ENCODE assay signal across 8 mouse cellular contexts in genomic region chr11:44518281-44519095, GRCm38 (mm10). TPM values are rescaled to one million over a fixed set of nuclear protein-coding genes. Genes with fewer than 3 reads are reported as not detected.
DNase-seq lines count a peak whose midpoint lies in the region; ATAC-seq and TF ChIP-seq lines count a peak whose summit lies in the region.

Rnf145 (plus strand) TSS chr11:44518964.

- TF ChIP-seq EP300 in stomach, postnatal 0 days (optimal IDR thresholded peaks at IDR 0.05) = no peak

- TF ChIP-seq POLR2A in brain, embryonic 14.5 days (IDR thresholded peaks at IDR 0.05; ENCODE audit: borderline replicate concordance, extremely low read depth, insufficient read depth, insufficient read length, poor library complexity, severe bottlenecking) = peak; percentile 96

- H3K27ac ChIP-seq in forebrain, embryonic 11.5 days (ENCODE audit: low read depth, low read length) = peak within 1 kb of the TSS; percentile 90
- H3K27ac ChIP-seq in heart, embryonic 15.5 days = peak within 1 kb of the TSS; percentile 97
- H3K27ac ChIP-seq in liver, embryonic 13.5 days = peak within 1 kb of the TSS; percentile 99
- peak within 1 kb of the TSS; percentile 87 for H3K27ac ChIP-seq in neural tube, embryonic 12.5 days
- peak within 1 kb of the TSS; percentile 93 for H3K27ac ChIP-seq in stomach, postnatal 0 days (replicated peaks)

- H3K36me3 ChIP-seq in forebrain, embryonic 11.5 days (ENCODE audit: control insufficient read depth, insufficient read depth, low read length) = no peaks in the 10 kb centered on the region
- no peaks in the 10 kb centered on the region for H3K36me3 ChIP-seq in heart, embryonic 15.5 days
- H3K36me3 ChIP-seq in liver, embryonic 13.5 days = peaks cover 8% of the 10 kb centered on the region
- H3K36me3 ChIP-seq in neural tube, embryonic 12.5 days = no peaks in the 10 kb centered on the region
- H3K36me3 ChIP-seq in stomach, postnatal 0 days (ENCODE audit: control insufficient read depth, insufficient read depth, low read length) = no peaks in the 10 kb centered on the region

- H3K4me2 ChIP-seq in forebrain, embryonic 11.5 days (ENCODE audit: low read depth, low read length, severe bottlenecking) = peak within 1 kb of the TSS; percentile 90
- H3K4me2 ChIP-seq in heart, embryonic 15.5 days = peak within 1 kb of the TSS; percentile 97
- peak within 1 kb of the TSS; percentile 94 for H3K4me2 ChIP-seq in liver, embryonic 13.5 days
- peak within 1 kb of the TSS; percentile 86 for H3K4me2 ChIP-seq in neural tube, embryonic 12.5 days (replicated peaks)
- peak within 1 kb of the TSS; percentile 78 for H3K4me2 ChIP-seq in stomach, postnatal 0 days (replicated peaks; ENCODE audit: low read depth)

- peak within 1 kb of the TSS; percentile 95 for H3K4me3 ChIP-seq in forebrain, embryonic 11.5 days (ENCODE audit: low read depth, low read length)
- H3K4me3 ChIP-seq in heart, embryonic 15.5 days = peak within 1 kb of the TSS; percentile 100
- H3K4me3 ChIP-seq in liver, embryonic 13.5 days (replicated peaks) = peak within 1 kb of the TSS; percentile 98
- H3K4me3 ChIP-seq in neural tube, embryonic 12.5 days = peak within 1 kb of the TSS; percentile 98
- H3K4me3 ChIP-seq in stomach, postnatal 0 days (ENCODE audit: low read depth, low read length) = peak within 1 kb of the TSS; percentile 95

- no peaks in the 10 kb centered on the region for H3K27me3 ChIP-seq in forebrain, embryonic 11.5 days (ENCODE audit: control insufficient read depth, insufficient read depth, low read length)
- no peaks in the 10 kb centered on the region for H3K27me3 ChIP-seq in heart, embryonic 15.5 days
- no peaks in the 10 kb centered on the region for H3K27me3 ChIP-seq in liver, embryonic 13.5 days
- H3K27me3 ChIP-seq in neural tube, embryonic 12.5 days (replicated peaks) = no peaks in the 10 kb centered on the region
- no peaks in the 10 kb centered on the region for H3K27me3 ChIP-seq in stomach, postnatal 0 days (ENCODE audit: control insufficient read depth, insufficient read depth, low read length)

- 0 out of 2 replicates have a peak, but pooled peaks cover 3% of the 10 kb centered on the region for H3K4me1 ChIP-seq in forebrain, embryonic 11.5 days (replicated peaks; ENCODE audit: control insufficient read depth, insufficient read depth, low read length)
- H3K4me1 ChIP-seq in heart, embryonic 15.5 days (replicated peaks) = peaks cover 22% of the 10 kb centered on the region
- H3K4me1 ChIP-seq in liver, embryonic 13.5 days (replicated peaks) = peaks cover 73% of the 10 kb centered on the region
- H3K4me1 ChIP-seq in neural tube, embryonic 12.5 days = peaks cover 16% of the 10 kb centered on the region
- H3K4me1 ChIP-seq in stomach, postnatal 0 days (replicated peaks; ENCODE audit: control insufficient read depth, insufficient read depth) = 0 out of 2 replicates have a peak, but pooled peaks cover 4% of the 10 kb centered on the region

- TF ChIP-seq CTCF in brain, embryonic 14.5 days (IDR thresholded peaks at IDR 0.05; ENCODE audit: borderline replicate concordance, extremely low read depth, insufficient read depth, insufficient read length) = no peak
- no peak for TF ChIP-seq CTCF in stomach, postnatal 0 days (IDR thresholded peaks at IDR 0.05; ENCODE audit: low read depth)

- WGBS in forebrain, embryonic 11.5 days = 1% methylated on average over 65 of the region's 70 CpGs
- 1% methylated on average over 69 of the region's 70 CpGs for whole genome bisulfite sequencing in heart, embryonic 15.5 days
- under 1% methylated on average over 70 of the region's 70 CpGs for WGBS in liver, embryonic 13.5 days (ENCODE audit: insufficient replicate concordance)
- under 1% methylated on average over 70 of the region's 70 CpGs for WGBS in neural tube, embryonic 12.5 days
- WGBS in stomach, postnatal 0 days = under 1% methylated on average over 48 of the region's 70 CpGs

- ATAC-seq in CD4-positive, CD25-positive, alpha-beta regulatory T cell, adult 4 months = peak; percentile 44
- ATAC-seq in forebrain, embryonic 11.5 days (replicated peaks; ENCODE audit: low FRiP score) = peak; percentile 88
- ATAC-seq in heart, embryonic 15.5 days (replicated peaks; ENCODE audit: insufficient number of reproducible peaks, insufficient read depth, low FRiP score, low read depth) = peak; percentile 86
- ATAC-seq in liver, embryonic 13.5 days (ENCODE audit: low read depth) = peak; percentile 71
- peak; percentile 86 for ATAC-seq in neural tube, embryonic 12.5 days (ENCODE audit: low FRiP score, low read depth)
- peak; percentile 84 for ATAC-seq in stomach, postnatal 0 days (ENCODE audit: low FRiP score, low TSS enrichment)

- DNase-seq in brain, embryonic 14.5 days (ENCODE audit: low read depth) = peak; percentile 80
- DNase-seq in forebrain, embryonic 11.5 days (ENCODE audit: low spot score) = peak; percentile 81
- peak; percentile 69 to 86 for DNase-seq in kidney, postnatal 25 days
- DNase-seq in liver, embryonic 13.5 days = peak; percentile 70
- DNase-seq in stomach, postnatal 0 days (ENCODE audit: low spot score) = peak; percentile 78

- H3K9ac ChIP-seq in forebrain, embryonic 11.5 days (ENCODE audit: low read length) = peak within 1 kb of the TSS; percentile 95
- peak within 1 kb of the TSS; percentile 97 for H3K9ac ChIP-seq in heart, embryonic 15.5 days
- H3K9ac ChIP-seq in liver, embryonic 13.5 days = peak within 1 kb of the TSS; percentile 99
- peak within 1 kb of the TSS; percentile 97 for H3K9ac ChIP-seq in neural tube, embryonic 12.5 days
- peak within 1 kb of the TSS; percentile 84 for H3K9ac ChIP-seq in stomach, postnatal 0 days (ENCODE audit: low read length)

- no peaks in the 10 kb centered on the region for H3K9me3 ChIP-seq in forebrain, embryonic 11.5 days (ENCODE audit: control insufficient read depth, low read length)
- H3K9me3 ChIP-seq in heart, embryonic 15.5 days (replicated peaks) = no peaks in the 10 kb centered on the region
- no peaks in the 10 kb centered on the region for H3K9me3 ChIP-seq in liver, embryonic 13.5 days (replicated peaks)
- H3K9me3 ChIP-seq in neural tube, embryonic 12.5 days = no peaks in the 10 kb centered on the region
- no peaks in the 10 kb centered on the region for H3K9me3 ChIP-seq in stomach, postnatal 0 days (ENCODE audit: control insufficient read depth, low read length)

RNA-seq across cellular contexts. Expression of gene Rnf145, which starts in this region (rescaled TPM):
- polyA plus RNA-seq in CD4-positive, CD25-positive, alpha-beta regulatory T cell, adult 4 months (2017; shearing (Covaris generic)) = 10 to 100 TPM; 54.0 to 64.9 TPM
- 179 and 193 TPM in 2 replicates for polyA plus RNA-seq in brain, embryonic 14.5 days (2012; rRNA removed)
- polyA plus RNA-seq in forebrain, embryonic 11.5 days (2014; fragmentation: Nextera tagmentation; extraction: Ambion mirVana) = 123 and 124 TPM in 2 replicates
- 45.1 and 58.7 TPM in 2 replicates for polyA plus RNA-seq in heart, embryonic 15.5 days (2015; fragmentation: Nextera tagmentation; extraction: Ambion mirVana)
- polyA plus RNA-seq in liver, embryonic 13.5 days (2015; fragmentation: Nextera tagmentation; extraction: Ambion mirVana) = 45.9 and 47.8 TPM in 2 replicates
- 135 and 143 TPM in 2 replicates for polyA plus RNA-seq in neural tube, embryonic 12.5 days (2016; fragmentation: Nextera tagmentation; extraction: Ambion mirVana)
- 29.5 and 30.5 TPM in 2 replicates for polyA plus RNA-seq in stomach, postnatal 0 days (2015; fragmentation: Nextera tagmentation; extraction: Ambion mirVana)

Comparison
In these comparisons a context has a peak if more than half of its experiments do, and no peak if none do; other contexts are left out.
1. Peak in every context shown above with its lines: DNase-seq, ATAC-seq, H3K4me3 ChIP-seq and H3K27ac ChIP-seq.